Mouse (Mus musculus) liver, postnatal 0 days (tissue): ENCODE results near the gene Cpe.

Experiments used
- CTCF ChIP-seq: sonication (generic); IDR thresholded peaks from 2 replicates; pipeline ENCODE4 v1.5.1; 2016; ENCODE audit warnings: antibody characterized with exemption, low read depth
- EP300 ChIP-seq: IDR thresholded peaks from 2 replicates; pipeline ENCODE4 v1.6.1; 2016; ENCODE audit warnings: antibody characterized with exemption, low read depth, mild to moderate bottlenecking

- TF ChIP-seq CTCF (no peak), EP300 (no peak)
Observed at GRCm38 (mm10) chr8:64598206-64598605, 94.6 kb downstream of the Cpe start.
